Mouse (Mus musculus) urinary bladder, postnatal 0 days (tissue): ENCODE measurements around the gene Obp2b. TPM values are rescaled to one million over a fixed set of nuclear protein-coding genes. Genes with fewer than 3 reads are reported as not detected.

Experiments
- polyA plus RNA-seq: library from polyadenylated mRNA; unstranded; fragments of >200 nt; fragmentation: Nextera tagmentation; extraction: Ambion mirVana; gene quantifications from 2 replicates; pipeline ENCODE4 v1.2.1, GENCODE M21; 2015

Gene Obp2b
- polyA plus RNA-seq: not detected in 2 replicates

DNA sequence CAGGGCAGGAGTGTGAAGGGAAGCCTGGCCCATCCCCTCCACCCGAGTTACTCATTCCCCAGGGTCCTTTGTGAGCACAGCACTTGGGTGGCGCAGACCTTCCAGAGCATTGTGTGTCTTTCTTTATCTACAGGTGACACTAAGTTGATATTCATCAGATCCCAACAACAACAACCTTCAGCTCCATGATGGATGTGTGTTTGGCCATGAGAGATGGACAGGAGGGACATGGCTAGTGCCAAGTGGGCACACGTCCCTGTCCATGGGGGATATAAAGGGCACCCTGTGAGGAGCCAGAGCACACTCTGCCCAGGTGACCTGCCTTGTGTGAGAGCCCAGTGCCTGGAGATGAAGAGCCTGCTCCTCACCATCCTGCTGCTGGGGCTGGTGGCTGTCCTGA is at the start of gene Obp2b:
Gene Obp2b, plus strand, starts transcription at position 301 of the 400 bp plus-strand sequence.

DNA sequence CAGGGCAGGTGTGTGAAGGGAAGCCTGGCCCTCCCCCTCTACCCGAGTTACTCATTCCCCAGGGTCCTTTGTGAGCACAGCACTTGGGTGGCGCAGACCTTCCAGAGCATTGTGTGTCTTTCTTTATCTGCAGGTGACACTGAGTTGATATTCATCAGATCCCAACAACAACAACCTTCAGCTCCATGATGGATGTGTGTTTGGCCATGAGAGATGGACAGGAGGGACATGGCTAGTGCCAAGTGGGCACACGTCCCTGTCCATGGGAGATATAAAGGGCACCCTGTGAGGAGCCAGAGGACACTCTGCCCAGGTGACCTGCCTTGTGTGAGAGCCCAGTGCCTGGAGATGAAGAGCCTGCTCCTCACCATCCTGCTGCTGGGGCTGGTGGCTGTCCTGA is 37.1 kb upstream of the Obp2b start, which contains the start of gene Obp2a:
Gene Obp2a, plus strand, starts transcription at position 301 of the 400 bp plus-strand sequence.

DNA sequence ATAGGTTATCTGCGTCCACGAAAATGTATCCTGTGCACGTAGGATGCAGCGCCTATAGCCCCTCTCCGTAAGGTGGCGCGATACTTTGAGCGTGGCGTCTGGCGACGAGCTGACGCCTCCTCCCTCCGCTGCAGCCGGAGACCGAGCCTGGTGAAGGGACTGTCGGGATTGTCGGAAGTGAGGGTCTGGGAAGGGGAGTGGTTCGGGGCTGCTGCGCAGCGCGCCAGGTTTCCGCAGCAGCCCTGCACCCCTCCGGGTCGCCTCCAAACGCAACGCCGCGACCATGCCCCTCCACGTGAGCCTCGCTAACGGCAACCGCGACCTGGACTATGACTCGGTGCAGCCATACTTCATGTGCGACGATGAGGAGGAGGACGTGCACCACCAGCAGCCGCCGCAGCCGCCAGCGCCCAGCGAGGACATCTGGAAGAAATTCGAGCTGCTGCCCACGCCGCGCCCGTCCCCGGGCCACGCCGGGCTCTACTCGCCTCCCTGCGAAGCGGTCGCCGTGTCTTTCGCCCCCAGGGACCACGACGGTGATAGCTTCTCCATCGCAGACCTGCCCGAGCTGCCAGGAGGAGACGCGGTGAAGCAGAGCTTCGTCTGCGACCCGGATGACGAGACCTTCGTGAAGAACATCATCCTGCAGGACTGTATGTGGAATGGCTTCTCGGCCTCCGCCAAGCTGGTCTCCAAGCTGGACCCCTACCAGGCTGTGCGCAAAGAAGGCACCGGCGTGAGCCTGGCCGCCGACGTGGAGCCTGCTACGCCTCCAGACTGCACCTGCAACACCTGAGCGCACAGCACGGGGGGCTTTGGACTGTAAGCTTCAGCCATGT is 29.9 kb upstream of the Obp2b start, which contains the start of gene Bmyc:
Gene Bmyc, plus strand, starts transcription at position 97 of the 839 bp plus-strand sequence.

DNA sequence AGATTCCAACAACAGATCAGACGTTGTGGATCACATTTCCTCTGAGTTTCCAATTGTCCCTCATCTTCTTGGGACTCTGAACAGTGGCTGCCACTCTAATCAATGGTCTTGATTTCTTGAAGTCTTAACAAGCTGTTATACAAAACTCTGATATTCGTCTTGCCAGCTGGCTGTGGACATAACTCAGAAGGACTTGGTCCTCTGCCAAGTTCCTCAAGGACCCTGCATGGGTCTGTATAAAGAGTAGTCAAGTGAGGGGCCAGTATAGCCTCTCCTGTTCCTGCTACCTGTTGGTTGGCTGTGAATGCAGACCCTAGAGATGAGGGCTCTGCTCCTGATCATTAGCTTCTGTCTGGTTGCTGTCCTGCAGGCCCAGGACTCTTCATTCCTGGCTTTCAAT is 28.5 kb downstream of the Obp2b start, which contains the start of gene Lcn3:
Gene Lcn3, plus strand, starts transcription at position 301 of the 400 bp plus-strand sequence.

DNA sequence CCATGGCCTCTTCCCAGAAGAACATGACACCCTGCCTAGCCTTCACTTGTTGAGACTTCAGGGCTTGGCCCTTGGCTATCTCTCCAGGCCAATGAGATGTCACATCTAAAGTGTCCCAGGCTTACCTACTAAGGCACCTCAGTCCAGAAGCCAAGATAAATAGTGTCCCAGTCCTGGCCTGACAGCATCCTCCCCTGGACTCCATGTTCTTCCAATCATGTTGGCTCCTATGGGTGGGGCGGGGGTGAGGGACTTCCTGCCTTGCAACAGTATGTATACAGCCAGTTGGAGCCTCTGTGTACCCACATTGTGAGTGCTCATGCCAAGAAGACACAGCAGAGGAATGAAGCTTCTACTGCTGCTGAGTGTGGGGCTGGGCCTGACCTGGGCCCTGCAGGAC is 39.9 kb downstream of the Obp2b start, which contains the start of gene Lcn11:
Gene Lcn11, plus strand, starts transcription at position 301 of the 400 bp plus-strand sequence.

DNA sequence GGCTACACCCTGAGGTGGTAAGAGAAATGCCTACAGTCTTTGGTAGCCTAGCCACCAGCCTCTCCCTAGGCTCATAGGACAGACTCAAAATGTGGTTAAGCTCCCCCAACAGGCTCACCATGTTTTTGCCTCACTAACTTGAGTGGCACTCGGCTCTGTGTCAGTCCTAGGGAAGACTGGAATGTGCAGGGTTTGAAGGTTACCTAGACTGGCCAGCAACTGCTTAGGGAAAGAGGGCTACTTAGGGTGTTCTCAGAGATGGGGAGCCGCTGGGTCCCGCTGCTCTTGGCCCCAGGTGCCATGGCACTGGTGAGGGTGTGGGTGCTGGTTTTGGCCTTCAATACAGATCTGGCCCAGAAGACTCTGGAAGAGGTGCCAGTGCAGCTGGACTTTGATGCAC is 45.1 kb downstream of the Obp2b start, which contains the start of gene Gm13539:
Gene Gm13539, plus strand, starts transcription at position 301 of the 400 bp plus-strand sequence.

Other genes starting within 250 kb of the Obp2b start
- gene Lcn12, start 243.1 kb upstream of the Obp2b start, polyA plus RNA-seq: not detected in 2 replicates
- gene Fbxw5, start 236.3 kb upstream of the Obp2b start, polyA plus RNA-seq: 68.9 and 70.0 TPM in 2 replicates
- 1.8 and 3.6 TPM in 2 replicates for gene C8g, start 235.3 kb upstream of the Obp2b start, polyA plus RNA-seq
- 15.1 and 15.8 TPM in 2 replicates for gene Traf2, start 190.1 kb upstream of the Obp2b start, polyA plus RNA-seq
- 285 and 297 TPM in 2 replicates for gene Edf1, start 179.2 kb upstream of the Obp2b start, polyA plus RNA-seq
- gene Mamdc4, start 162.2 kb upstream of the Obp2b start, polyA plus RNA-seq: 0.19 and 1.1 TPM in 2 replicates
- gene Phpt1, start 161.8 kb upstream of the Obp2b start, polyA plus RNA-seq: 78.4 and 95.7 TPM in 2 replicates
- gene Ajm1, start 155.3 kb upstream of the Obp2b start, polyA plus RNA-seq: 0.05 TPM in 1 of 2 replicates, not detected in the other
- gene Rabl6, start 128.5 kb upstream of the Obp2b start, polyA plus RNA-seq: 31.5 and 33.2 TPM in 2 replicates
- gene Ccdc183, start 119.3 kb upstream of the Obp2b start, polyA plus RNA-seq: 0.23 and 0.37 TPM in 2 replicates
- gene Tmem141, start 115.0 kb upstream of the Obp2b start, polyA plus RNA-seq: 61.4 and 62.3 TPM in 2 replicates
- 55.5 and 333 TPM in 2 replicates for gene Fcna, start 109.0 kb upstream of the Obp2b start, polyA plus RNA-seq
- 1.5 and 2.1 TPM in 2 replicates for gene Lcn8, start 83.9 kb upstream of the Obp2b start, polyA plus RNA-seq
- gene Lcn5, start 79.1 kb upstream of the Obp2b start, polyA plus RNA-seq: not detected in 2 replicates
- 0.34 and 0.50 TPM in 2 replicates for gene Lcn6, start 60.2 kb upstream of the Obp2b start, polyA plus RNA-seq
- 0.57 and 0.71 TPM in 2 replicates for gene Lcn10, start 54.3 kb upstream of the Obp2b start, polyA plus RNA-seq
- not detected in 2 replicates for gene Obp2a, start 37.0 kb upstream of the Obp2b start, polyA plus RNA-seq
- 61.4 and 71.3 TPM in 2 replicates for gene Bmyc, start 30.3 kb upstream of the Obp2b start, polyA plus RNA-seq
- not detected in 2 replicates for gene Lcn3, start 28.6 kb downstream of the Obp2b start, polyA plus RNA-seq
- not detected in 2 replicates for gene Lcn11, start 40.0 kb downstream of the Obp2b start, polyA plus RNA-seq
- not detected in 2 replicates for gene Gm13539, start 45.2 kb downstream of the Obp2b start, polyA plus RNA-seq
- gene Glt6d1, start 78.8 kb downstream of the Obp2b start, polyA plus RNA-seq: not detected in 2 replicates
- gene Lcn9, start 86.1 kb downstream of the Obp2b start, polyA plus RNA-seq: not detected in 2 replicates
- not detected in 2 replicates for gene Sohlh1, start 110.2 kb downstream of the Obp2b start, polyA plus RNA-seq
- 1.5 and 2.8 TPM in 2 replicates for gene Kcnt1, start 126.7 kb downstream of the Obp2b start, polyA plus RNA-seq
- gene Camsap1, start 246.3 kb downstream of the Obp2b start, polyA plus RNA-seq: 10.7 and 11.8 TPM in 2 replicates